Mouse (Mus musculus) embryonic fibroblast, embryonic 13.5 days (primary cell): ENCODE data around the gene Stum.
"Not testable (repeated sequence)": the region's sequence is repeated elsewhere in the genome, so short reads cannot be mapped to it uniquely, and the experiment has no call there.

Experiments used
- CTCF ChIP-seq: IDR thresholded peaks from 2 replicates; pipeline ENCODE4 v1.5.1; 2011; ENCODE audit warnings: mild to moderate bottlenecking, control low read depth, low read length, moderate library complexity, borderline replicate concordance; ENCODE audit not compliant: insufficient read depth
- POLR2A ChIP-seq: IDR thresholded peaks from 2 replicates; pipeline ENCODE4 v1.6.1; 2011; ENCODE audit warnings: low read depth, mild to moderate bottlenecking, control low read depth, low read length, moderate library complexity

DNA sequence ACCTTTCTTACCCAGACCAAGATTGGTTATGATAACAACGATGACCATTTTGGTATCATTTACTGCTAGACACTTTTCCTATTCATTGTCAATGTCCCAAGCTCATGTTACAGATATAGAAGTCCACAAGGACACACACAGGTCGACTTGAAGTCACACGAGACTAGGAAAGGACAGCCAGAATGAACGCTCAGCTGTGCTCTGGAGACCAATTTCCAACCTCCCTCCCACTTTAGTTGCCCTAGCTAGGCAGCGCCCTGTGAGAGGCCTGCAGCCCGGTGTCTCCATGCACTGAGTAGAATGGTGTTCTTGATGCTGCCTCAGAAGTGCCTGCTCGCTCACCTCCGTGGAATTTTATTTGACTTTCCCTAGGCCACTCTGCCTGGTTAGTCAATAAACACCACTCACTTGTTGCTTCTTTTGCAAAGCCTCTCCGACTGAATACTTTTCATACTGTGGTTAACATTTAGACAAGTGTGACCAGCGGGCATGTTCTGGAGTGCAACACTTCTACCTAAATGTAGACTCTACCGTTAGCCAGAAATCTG lies 94.0 kb downstream of the Stum start:
- not testable (repeated sequence) for TF ChIP-seq CTCF, POLR2A
